Mouse (Mus musculus) adrenal gland, postnatal 0 days (tissue): ENCODE data around the gene Rdh5. TPM values are rescaled to one million over a fixed set of nuclear protein-coding genes. Genes with fewer than 3 reads are reported as not detected.

Source experiments
- polyA plus RNA-seq: library from polyadenylated mRNA; unstranded; fragments of >200 nt; fragmentation: Nextera tagmentation; extraction: Ambion mirVana; gene quantifications from 2 replicates; pipeline ENCODE4 v1.2.1, GENCODE M21; 2015

Rdh5 gene
- 32.2 and 42.0 TPM in 2 replicates for polyA plus RNA-seq

DNA sequence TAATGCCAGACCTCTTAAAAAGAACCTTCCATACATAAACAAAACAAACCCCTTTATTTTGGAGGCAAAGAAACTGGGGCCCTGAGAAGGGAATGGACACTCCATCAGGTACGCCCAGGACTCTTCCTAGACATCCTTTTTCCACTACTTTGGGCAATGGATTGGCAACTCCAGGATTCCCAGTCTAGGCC lies at the start of gene Rdh5:
Rdh5 (minus strand) TSS at position 67 of the 191 bp plus-strand sequence.

DNA sequence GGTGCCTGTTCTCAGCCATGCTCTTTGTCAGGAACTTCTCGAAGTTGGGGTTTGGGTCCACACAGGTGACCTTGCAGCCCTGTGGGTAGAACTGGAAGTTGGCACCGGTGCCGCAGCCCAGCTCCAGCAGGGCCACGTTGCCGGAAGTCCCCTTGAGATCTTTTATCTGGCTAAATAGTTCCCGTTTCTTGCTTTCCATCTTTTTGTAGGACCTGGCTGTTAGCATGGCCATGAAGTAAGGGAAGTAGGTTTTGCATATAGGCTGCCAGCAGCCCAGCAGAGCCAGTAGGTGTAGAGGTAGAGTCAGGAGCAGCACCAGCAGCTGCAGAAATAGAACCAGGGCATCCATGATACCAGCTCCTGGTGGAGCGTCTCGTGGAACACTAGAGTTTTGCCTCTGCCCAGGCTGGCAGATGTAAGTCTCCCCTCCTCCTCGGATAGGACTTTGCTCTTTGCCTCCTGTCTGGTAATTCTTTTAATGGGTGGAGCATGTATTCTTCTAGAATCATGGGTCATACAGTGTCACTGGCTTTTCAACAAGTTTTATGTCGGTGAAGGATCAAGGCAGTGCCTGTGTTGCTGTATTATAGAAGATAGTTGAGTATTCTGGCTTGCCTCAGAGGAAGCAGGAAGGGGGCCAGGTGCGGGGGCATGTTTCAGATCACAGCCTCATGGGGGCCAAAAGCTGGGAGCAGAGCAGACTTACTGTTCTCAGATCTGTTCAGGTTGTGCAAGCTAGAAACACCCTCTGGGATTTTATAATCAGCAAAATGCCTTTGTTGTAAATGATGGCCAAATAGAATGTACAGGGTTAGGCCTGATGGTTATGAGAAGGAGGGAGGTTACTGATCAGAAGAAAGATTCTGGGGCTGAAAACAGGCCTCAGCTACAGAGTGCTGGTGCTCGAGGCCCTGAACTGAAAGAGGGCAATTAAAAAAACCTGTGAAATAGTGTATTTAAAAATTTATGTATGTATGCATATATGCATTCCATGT lies 38.2 kb upstream of the Rdh5 start, which contains the start of gene Mettl7b:
Mettl7b (minus strand) TSS at position 399 of the 995 bp plus-strand sequence.

DNA sequence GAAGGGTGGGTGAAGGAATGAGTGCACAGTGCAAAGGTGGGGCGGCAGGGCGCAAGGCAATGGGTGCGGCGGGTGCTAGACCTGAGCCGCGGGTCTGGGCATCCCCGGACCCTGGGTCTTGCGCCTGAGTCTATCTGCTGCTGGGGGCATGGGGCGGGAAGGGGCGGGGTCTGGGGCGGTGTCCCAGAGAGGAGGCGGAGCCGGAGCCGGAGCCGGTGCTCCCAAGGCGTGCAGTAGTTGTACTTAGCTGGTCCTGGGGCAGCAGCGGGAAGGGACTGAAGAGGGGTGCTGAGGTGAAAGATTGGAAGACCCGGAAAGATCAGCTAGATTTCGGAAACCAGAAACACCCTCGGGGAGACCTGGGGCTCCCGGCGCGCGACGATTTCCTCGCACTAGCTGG lies 10.9 kb upstream of the Rdh5 start, which contains the start of gene Itga7:
Itga7 (plus strand) TSS at position 245 of the 400 bp plus-strand sequence.

DNA sequence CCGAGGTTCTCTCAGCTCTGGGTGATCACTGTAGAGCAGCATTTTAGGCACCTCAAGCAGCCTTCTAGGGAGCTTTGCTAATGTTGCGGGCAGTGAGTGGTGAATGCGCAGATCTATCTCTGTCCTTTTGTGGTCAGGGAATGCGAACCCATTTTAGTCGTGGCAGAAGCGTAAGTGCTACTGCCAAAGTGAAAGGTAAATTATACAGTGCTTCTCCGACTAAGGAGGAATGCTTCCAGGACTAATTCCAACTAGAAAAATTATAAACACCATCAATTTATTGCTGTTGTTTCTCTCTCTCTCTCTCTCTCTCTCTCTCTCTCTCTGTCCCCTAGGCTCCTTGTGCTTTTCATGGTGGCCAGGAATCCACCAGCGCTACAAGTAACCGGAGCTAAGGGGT lies 1.2 kb upstream of the Rdh5 start, which contains the start of gene Bloc1s1:
Bloc1s1 (minus strand) TSS at position 101 of the 400 bp plus-strand sequence.

DNA sequence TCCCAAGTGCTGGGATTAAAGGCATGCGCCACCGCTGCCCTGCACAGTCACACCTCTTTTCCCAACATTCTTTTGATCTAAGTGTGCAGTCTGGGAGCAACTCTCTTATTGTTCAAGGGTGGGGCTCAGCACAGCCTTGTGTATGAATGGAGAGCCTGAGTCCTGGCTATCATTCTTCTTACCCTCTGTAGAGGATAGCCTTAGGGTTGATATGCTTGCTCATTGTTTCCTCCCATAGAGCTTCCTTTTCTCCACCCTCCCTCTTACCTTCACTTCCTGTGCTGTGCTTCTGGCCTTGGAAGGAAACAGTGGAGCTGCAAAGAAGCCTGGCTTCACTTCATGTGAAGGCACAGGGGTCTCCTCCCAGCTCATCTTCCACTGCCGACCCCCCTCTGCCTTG lies 22.0 kb downstream of the Rdh5 start, which contains the start of gene Cd63:
Cd63 (plus strand) TSS at position 292 of the 400 bp plus-strand sequence.

DNA sequence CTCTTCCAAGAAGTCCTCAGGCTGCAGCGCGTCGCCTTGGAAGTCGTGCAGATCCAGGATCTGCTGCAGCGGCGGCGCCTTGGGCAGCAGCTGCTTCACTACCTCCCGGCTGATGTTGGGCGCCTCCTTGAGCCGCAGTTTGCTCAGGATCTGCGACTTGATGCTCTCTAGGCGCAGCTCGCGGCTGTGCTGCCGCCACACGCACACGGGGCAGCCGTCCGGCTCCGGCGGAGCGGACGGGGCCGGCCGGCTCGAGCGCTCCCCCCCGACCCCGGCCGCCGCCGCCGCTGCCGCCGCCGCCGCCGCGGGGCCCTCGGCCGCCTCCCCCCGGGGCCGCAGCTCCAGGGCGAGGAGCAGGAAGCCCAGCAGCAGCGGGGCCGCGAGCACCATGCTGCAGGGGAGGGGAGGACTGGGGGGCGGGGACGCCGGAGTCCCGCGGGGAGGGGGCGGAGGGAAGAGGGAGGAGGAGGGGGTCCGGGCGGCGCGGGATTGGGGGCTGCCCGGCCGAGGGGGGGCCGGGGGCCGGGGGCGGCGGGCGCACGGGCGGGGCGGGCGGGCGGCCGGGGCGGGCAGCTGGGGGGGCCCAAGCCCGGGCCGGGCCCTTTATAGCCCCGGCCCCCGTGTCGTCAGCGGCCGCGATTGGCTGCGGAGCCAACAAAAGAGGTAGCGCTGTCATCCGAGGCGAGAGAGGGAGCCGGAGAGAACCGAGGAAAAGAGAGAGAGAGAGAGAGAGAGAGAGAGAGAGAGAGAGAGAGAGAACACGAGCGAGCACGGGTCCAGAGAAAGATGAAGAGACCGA lies 31.2 kb downstream of the Rdh5 start, which contains the start of gene Gdf11:
Gdf11 (minus strand) TSS at position 423 of the 799 bp plus-strand sequence.

Other genes starting within 250 kb of the Rdh5 start
- 13.4 and 18.0 TPM in 2 replicates for gene Suox, start 248.8 kb downstream of the Rdh5 start, polyA plus RNA-seq
- 71.5 and 84.4 TPM in 2 replicates for gene Rab5b, start 226.6 kb downstream of the Rdh5 start, polyA plus RNA-seq
- 1.2 and 1.6 TPM in 2 replicates for gene Pmel, start 218.7 kb downstream of the Rdh5 start, polyA plus RNA-seq
- gene Cdk2, start 217.9 kb downstream of the Rdh5 start, polyA plus RNA-seq: 25.1 and 41.0 TPM in 2 replicates
- 5.6 and 7.5 TPM in 2 replicates for gene Dgka, start 178.0 kb downstream of the Rdh5 start, polyA plus RNA-seq
- gene Pym1, start 175.0 kb downstream of the Rdh5 start, polyA plus RNA-seq: 27.0 and 29.1 TPM in 2 replicates
- gene Mmp19, start 132.0 kb downstream of the Rdh5 start, polyA plus RNA-seq: 3.0 and 8.9 TPM in 2 replicates
- 35.4 and 46.5 TPM in 2 replicates for gene Dnajc14, start 118.8 kb downstream of the Rdh5 start, polyA plus RNA-seq
- 16.8 and 17.0 TPM in 2 replicates for gene Tmem198b, start 118.5 kb downstream of the Rdh5 start, polyA plus RNA-seq
- 172 and 217 TPM in 2 replicates for gene Sarnp, start 105.6 kb downstream of the Rdh5 start, polyA plus RNA-seq
- gene Ormdl2, start 101.2 kb downstream of the Rdh5 start, polyA plus RNA-seq: 71.7 and 80.1 TPM in 2 replicates
- 3.1 and 4.0 TPM in 2 replicates for gene Gdf11, start 31.2 kb downstream of the Rdh5 start, polyA plus RNA-seq
- gene Cd63, start 21.9 kb downstream of the Rdh5 start, polyA plus RNA-seq: 643 and 761 TPM in 2 replicates
- gene Bloc1s1, start 1.1 kb upstream of the Rdh5 start, polyA plus RNA-seq: 320 and 467 TPM in 2 replicates
- 6.0 and 11.5 TPM in 2 replicates for gene Itga7, start 10.9 kb upstream of the Rdh5 start, polyA plus RNA-seq
- 1.1 and 2.5 TPM in 2 replicates for gene Mettl7b, start 38.1 kb upstream of the Rdh5 start, polyA plus RNA-seq
- not detected in 2 replicates for gene Olfr9, start 66.5 kb upstream of the Rdh5 start, polyA plus RNA-seq
- not detected in 2 replicates for gene Olfr763, start 87.9 kb upstream of the Rdh5 start, polyA plus RNA-seq
- gene Olfr764-ps1, start 117.0 kb upstream of the Rdh5 start, polyA plus RNA-seq: not detected in 2 replicates
- gene Olfr765, start 127.1 kb upstream of the Rdh5 start, polyA plus RNA-seq: not detected in 2 replicates
- not detected in 2 replicates for gene Olfr766-ps1, start 146.1 kb upstream of the Rdh5 start, polyA plus RNA-seq
- not detected in 2 replicates for gene Olfr767, start 160.0 kb upstream of the Rdh5 start, polyA plus RNA-seq
- not detected in 2 replicates for gene Olfr768, start 176.5 kb upstream of the Rdh5 start, polyA plus RNA-seq
- gene Olfr769, start 195.0 kb upstream of the Rdh5 start, polyA plus RNA-seq: not detected in 2 replicates
- gene Olfr770, start 216.1 kb upstream of the Rdh5 start, polyA plus RNA-seq: not detected in 2 replicates
- gene Olfr771, start 241.9 kb upstream of the Rdh5 start, polyA plus RNA-seq: not detected in 2 replicates